Mouse (Mus musculus) forelimb bud, embryonic 11.5 days (tissue): ENCODE data around the gene Prdx3.
"Not testable (repeated sequence)": the region's sequence is repeated elsewhere in the genome, so short reads cannot be mapped to it uniquely, and the experiment has no call there.

Source experiments
- DNase-seq: peaks from one replicate; pipeline ENCODE4 v3.0.0-alpha.2; 2012; ENCODE audit warnings: low read depth, low spot score

Prdx3 gene

DNA sequence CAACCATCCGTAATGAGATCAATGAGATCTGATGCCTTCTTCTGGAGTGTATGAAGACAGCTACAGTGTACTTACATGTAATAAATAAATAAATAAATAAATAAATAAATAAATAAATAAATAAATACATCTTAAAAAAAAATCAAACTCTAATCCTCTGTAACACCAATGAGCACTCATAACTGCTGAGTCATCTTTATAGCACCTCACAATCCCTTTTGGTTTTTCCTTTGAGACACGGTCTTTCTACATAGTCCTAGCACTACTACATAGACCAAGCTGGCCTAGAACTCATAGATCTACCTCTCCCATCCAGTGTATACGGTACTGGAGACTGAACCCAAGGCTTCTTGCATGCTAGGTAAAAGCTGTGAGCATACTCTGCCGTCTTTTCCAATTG, 8.2 kb downstream of the Prdx3 start:
- DNase-seq: not testable (repeated sequence)

DNA sequence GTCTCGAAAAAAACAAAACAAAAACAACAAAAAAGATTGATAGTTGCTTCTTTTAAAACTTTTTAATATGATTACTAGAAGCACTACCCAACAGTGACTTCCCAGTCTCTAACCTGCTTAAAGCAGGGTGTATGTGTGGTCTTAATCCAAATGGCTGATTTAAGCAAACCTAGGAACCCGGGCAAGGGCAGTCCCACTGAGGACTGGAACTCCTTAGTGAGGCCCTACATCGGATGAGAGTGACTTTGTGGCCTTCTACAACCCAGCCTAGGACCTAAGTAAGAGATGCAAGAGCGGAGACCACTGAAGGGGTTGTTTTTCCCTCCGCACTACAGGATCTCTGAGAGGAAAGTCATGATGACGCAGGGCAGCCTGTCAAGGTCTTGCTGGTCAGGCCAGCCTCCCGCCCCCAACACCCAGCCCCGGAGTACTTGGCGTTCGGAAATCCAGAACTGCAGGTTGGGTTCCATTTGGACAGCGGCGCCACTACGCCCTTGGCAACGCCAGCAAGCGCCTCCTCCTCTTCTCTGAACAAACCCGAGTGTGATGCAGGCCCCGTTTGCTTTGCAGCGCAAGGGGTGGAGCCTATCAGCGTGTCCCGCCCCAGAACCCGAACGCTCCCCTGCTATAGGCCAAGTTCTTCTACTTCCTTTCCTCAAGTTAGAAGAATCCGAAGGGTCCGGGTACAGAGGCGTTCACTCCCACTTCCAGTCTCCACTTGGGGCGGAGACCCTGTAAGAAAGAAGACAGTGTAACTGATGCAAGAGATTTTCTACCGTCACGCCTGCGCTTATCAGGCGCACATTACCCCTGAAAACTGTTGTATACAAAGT, 13.3 kb downstream of the Prdx3 start, which contains the start of gene Sfxn4:
Gene Sfxn4, minus strand, starts transcription at position 612 of the 833 bp plus-strand sequence.
- peak; percentile 91 for DNase-seq

DNA sequence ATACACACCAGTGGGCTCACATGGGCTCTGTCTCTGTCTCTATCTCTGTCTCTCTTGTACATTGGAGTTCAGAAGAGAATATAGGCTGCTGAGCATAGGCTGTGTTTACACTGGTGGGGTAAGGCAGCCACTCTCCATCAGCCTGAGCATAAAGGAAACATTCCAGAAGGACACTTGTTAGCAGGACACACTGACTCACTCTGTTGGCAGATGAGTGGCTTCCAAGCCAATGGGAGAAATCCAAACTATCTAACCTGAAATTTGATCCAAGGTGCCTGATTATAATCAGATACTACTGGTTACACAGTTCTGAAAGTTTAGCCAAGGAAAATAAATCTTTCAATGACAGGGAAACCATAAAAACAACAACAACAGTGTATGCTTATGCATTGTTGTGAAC, 28.6 kb downstream of the Prdx3 start:
- no peak for DNase-seq

DNA sequence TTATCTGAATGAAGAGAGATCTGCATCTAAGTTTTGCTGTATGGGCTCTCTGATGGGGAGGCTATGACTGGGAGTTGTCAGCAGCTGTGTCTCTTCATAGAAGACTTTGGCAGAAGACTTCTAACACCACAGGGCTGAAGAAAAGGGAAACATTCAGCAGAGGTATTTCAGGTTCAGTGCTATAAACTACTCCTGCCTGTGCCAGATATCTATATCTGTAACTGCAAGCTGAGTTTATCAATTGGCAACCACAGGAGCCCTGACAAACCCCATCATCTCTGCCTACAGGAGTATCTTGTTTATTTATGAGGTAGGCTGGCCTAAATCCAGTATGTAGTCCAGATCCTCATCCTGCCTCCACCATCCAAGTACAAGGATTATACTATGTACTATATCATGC, 31.0 kb downstream of the Prdx3 start:
- no peak for DNase-seq

DNA sequence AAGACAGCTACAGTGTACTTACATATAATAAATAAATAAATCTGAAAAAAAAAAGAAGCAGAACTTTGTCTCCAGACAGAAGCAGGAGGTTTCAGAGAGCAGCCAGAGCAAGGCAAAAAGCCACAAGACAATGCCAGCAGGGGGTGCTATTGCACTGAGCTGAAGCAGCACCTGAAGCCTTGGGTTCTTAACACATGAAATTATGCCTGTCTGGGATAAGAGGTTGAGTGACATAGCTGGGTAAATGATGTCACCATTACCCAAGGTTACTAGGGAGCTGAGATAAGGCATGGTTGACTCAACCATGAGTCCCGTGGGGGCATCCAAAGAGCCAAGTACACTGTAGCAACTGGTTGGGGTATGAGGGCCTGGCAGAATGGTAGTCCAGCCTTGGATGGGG, 36.6 kb downstream of the Prdx3 start:
- peak; percentile 49 for DNase-seq

DNA sequence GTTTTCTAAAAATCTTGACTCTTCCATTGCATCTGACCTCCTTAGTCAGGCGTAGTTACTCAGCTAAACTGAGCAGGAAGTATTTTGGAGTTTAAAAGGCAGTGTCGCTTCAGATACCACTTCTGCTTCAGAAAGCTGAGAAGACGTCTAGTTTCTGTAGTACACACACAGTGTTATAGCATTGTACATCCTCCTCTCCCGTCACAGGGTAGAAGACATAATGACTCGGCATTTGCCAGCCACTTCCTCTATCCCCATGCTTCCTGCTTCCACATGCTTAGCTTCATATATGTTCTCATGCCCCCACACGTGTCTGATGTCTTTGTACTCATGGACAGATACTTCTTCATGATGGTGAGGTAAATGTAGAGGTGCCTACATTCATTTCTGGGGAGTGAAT, 55.7 kb downstream of the Prdx3 start:
- no peak for DNase-seq
